Mouse (Mus musculus): ENCODE data around the gene Eya2.
"Not testable (repeated sequence)": the region's sequence is repeated elsewhere in the genome, so short reads cannot be mapped to it uniquely, and the experiment has no call there.

Gene Eya2

DNA sequence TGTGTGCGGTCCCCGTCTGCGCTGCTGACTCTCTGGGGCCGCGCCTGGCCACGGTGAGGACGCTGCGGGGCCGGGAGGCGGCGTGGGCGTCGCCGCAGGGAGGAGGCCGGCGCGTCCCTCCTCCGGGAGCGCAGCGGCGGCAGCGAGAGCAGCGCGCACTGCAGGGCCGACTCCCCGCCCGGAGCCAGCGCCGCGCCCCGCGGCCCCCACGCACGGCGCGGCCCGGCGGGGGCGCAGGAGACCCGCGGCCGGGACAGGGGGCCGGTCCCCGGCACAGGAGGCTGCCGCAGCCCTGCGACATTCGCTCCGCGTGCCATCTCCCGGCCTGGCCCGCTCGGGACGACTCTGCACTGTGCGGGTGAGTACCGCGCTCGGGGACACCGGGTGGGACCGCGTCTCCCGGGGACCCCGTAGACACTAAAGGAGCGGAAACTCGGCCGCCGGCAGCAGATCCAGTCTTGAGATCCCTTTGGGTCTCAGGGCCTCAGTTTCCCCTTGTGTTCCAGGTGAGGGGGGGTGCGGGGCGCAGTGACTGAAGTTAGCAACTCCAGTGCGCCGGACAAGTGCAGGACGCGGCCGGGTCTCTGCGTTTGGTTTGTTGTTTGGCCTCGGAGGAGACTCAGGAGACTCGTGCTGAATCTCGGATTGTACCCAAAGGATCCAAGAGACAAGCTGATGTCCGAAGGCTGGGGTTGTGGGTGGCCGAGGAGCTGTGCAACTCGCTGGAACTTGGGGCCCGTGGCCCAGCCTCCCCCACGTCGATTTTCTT, at the start of gene Eya2:
Gene Eya2, plus strand, starts transcription at position 126 of the 769 bp plus-strand sequence.
- DNase-seq (ENCODE audit: low spot score in 2 of 2), result no peak

GRCm38 (mm10) chr2:165545687-165546086, 49.1 kb upstream of the Eya2 start:
- no peak for DNase-seq (ENCODE audit: low spot score in 2 of 2)

DNA sequence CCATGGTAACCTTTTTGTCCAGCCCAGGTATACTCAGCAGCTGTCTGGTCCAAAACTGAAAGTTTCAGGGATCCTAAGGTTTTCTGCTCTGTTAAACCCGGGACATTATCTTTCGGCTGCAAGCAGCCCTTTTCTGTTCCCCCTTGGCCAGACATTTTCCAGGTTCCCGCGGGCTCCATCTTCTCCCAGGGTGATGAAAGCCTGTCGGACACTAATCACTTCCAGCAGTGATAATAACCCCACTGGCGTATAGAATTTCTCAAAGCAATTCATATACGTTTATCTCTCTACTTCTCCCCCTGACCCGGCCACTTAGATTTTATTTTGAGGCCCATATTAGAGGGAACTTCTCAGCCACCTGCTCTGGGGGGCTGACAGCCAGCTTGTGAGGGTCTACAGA, 48.5 kb upstream of the Eya2 start:
- DNase-seq (ENCODE audit: low spot score in 2 of 2), result no peak

DNA sequence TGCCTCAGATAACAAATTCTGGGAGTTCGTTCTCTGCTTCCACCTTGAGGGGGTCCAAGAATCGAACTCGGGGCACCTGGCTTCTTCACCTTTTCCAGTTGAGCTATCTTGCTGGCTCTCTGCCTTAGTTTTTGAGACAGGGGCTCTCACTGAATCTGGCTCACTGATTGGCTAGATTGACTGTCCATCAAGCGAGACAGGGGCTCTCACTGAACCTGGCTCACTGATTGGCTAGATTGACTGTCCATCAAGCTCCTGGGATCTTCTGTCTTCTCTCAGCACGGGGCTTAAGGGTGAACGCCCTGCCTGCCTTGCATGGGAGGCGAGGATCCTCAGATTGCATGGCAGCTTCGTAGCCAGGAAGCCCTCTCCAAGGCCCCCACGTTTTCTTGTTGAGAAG, 47.4 kb upstream of the Eya2 start:
- DNase-seq (ENCODE audit: low spot score in 2 of 2), result no peak

DNA sequence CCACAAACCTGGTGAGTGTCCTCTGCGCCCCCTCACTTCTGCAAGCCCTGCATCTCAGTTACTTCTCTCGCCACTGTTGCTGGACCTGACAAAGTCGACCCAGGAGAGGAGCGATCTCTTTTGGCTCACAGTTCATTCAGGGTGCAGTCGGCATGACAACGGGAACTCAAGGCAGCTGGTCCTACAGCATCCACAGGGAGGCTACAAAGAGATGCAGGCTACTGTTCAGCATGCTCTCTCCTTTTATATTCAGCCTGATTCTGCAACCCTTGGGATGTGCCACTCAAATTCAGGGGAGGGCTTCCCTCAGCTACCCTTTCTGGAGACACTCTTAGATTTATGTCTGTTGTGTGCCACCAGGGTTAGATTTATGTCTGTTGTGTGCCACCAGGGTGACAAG, 46.2 kb upstream of the Eya2 start:
- DNase-seq (ENCODE audit: low spot score in 2 of 2), result no peak

DNA sequence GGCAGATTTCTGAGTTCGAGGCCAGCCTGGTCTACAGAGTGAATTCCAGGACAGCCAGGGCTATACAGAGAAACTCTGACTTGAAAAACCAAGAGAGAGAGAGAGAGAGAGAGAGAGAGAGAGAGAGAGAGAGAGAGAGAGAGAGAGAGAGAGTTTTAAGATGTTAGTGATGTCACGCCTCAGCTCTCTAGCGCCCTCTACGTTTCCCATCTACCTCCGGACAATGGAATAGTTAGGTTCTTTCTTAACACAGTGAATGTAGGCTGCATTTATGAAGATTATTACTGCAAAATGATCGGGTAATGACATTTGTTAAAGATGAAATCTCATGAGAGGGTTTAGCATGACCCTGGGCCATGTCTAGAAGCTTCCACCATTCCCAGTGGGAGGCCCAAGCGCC, 44.4 kb upstream of the Eya2 start:
- DNase-seq (ENCODE audit: low spot score in 2 of 2), result not testable (repeated sequence)

DNA sequence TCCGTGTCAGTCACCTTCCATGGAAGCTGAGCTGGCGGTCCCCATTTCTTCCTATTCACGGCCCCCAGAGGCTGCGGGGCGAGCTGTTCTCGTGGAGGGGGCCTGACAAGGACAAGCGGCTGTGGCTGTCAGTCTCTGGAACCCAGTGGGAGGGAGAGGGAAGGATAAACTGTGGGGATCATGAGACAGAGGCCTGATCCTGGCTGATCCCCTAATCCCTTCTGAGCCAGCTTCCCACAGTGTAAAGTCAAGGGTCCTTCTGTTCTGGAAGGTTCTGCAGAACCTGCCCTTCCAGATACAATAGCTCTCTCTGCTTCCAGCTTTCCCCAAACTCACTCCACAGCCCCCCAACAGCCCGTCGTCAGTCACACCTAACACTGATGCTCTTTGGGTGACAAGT, 40.8 kb upstream of the Eya2 start:
- no peak for DNase-seq (ENCODE audit: low spot score in 2 of 2)

GRCm38 (mm10) chr2:165557278-165557677, 37.6 kb upstream of the Eya2 start:
- DNase-seq (ENCODE audit: low spot score in 2 of 2), result no peak

DNA sequence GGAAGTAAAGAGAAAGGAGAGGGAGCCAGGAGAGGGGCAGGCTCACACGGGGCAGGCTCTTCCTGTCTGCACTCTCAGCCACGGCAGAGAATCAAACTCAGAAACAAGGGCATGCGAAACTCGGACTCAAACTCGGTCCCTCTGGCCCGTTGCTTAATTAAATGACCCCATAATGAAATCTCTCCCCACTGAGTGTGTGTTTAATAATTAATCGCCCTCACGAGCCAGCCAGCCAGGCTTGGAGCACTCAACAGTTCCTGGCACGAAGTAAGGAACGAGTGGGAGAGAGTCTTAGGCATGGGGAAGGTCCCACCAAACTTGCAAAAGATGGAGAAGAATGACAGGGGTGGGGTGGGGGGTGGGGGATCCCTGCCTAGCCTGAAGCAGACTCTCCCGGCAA, 35.9 kb upstream of the Eya2 start:
- no peak for DNase-seq (ENCODE audit: low spot score in 2 of 2)

GRCm38 (mm10) chr2:165559506-165560235, 35.2 kb upstream of the Eya2 start:
- no peak for DNase-seq (ENCODE audit: low spot score in 2 of 2)

- DNase-seq (ENCODE audit: low spot score in 2 of 2), result no peak
Measured at GRCm38 (mm10) chr2:165561861-165562260, 33.0 kb upstream of the Eya2 start.

DNA sequence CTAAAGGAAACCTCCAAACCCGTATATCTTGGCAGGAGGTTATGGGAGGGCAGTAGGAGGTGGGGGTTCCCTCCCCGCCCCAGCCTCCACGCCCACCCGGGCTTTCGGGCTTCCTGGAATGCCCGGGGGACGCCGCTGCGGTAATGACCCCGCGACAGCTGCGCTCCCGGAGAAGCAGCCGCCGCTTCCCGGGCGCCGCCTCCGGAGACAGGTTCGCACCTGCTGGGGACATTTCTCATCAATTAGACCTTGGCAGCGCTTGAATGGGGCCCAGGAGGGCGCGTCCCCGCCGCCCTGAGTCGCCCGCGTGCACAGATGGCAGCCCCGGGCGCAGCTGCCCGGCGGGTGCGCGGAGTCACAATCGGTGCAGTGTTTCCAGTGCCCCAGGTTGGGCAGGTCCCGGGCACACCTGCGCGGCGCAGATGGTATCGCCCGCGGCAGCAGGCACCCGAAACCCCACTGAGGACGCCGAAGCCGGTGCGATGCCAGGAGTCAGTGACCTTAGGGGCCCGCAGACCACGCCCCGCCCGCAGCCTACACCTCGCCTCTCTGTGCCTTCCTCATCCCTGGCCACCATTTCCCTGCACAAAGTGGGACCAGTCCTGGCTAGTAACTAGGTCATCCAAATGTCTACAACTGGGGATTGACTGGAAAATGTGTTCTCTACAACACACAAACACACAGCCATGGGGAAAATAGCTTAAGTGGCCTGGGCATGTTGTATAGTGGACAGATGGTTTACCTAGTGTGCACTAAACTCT, 31.4 kb upstream of the Eya2 start:
- DNase-seq (ENCODE audit: low spot score in 2 of 2), result no peak

DNA sequence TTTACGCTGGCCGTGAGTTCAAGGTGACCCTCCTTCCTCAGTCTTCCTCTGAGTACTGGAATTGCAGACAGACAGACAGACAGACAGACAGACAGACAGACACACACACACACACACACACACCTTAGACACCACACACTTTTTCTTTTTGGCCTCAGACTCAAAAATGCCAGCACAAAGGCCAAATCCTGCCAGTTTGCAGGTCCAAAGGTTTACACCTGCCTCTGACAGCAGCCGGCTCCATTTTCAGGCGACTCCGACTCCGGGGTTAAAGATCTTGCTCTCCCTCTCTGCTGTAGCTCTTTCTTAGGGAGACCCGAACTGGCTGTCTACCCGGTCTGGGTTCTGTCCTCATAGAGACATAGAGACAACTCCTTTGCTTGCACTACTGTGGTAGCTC, 30.7 kb upstream of the Eya2 start:
- no peak for DNase-seq (ENCODE audit: low spot score in 2 of 2)

DNA sequence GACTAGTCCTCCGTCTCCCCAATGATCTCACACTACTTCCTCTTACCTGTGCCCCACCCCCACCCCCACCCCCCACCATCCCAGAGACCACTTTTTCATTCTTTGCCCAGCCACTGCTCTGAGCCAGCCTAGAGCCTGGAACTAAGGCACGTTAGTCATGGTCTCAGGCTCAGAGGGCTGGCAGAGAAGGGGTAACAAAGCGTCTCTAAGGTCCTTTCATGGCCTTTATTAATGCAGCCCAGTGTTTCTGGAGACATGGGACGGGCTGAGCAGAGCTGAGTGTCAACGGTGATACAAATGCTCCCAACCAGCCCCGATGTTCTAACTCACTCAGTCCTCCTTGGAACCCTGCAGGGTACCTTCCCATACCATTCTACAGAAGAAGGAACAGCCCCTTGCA, 30.2 kb upstream of the Eya2 start:
- DNase-seq (ENCODE audit: low spot score in 2 of 2), result no peak

- DNase-seq (ENCODE audit: low spot score in 2 of 2), result no peak
Measured at GRCm38 (mm10) chr2:165566898-165567297, 27.9 kb upstream of the Eya2 start.

GRCm38 (mm10) chr2:165567820-165568219, 27.0 kb upstream of the Eya2 start:
- no peak for DNase-seq (ENCODE audit: low spot score in 2 of 2)

- no peak for DNase-seq (ENCODE audit: low spot score in 2 of 2)
Measured at GRCm38 (mm10) chr2:165568911-165569310, 25.9 kb upstream of the Eya2 start.

DNA sequence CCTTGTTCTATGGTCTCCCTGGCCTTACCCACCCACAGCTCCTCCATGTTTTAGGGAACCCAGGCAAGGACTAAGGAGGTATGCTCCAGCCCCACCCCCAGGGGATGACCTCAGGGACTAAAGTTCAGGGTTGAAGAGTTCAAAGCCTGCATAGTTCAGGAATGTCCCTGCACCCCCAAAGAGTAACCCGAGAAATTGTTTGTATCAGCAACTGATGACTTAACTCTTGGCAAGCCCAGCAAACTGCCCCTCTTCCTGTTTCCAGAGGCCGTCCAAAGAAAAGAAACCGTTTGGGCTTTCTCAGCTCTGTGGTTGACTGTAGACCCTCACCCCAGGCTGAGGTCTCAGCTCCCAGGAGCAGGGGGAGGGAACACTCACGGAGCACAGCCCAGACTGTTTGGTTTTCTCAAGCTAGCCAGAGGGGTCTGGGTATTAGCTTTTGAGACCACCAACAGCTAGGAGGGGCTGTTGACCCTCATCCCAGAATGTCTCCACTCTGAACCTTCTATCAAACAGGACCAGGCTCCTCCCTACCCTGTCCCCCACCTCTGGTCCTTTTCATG, 23.5 kb upstream of the Eya2 start:
- DNase-seq (ENCODE audit: low spot score in 2 of 2), result no peak

DNA sequence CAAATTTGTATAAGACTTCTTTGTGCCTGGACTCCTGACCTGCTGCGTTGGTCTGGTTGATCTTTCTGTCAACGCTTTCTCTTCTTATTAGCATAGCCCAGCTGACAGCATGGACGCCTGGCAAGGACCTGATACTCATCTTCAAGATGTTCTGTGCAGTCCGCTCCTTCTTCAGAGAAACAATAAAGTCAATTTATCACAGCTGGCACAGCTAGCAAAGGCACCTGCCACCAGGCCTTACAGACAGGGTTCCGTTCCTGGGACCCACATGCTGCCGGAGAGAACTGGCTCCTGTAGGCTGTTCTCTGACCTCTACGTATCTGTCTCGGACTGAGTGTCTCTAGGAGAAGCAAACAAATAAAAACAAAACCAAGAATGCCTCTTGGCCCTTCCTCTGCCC, 11.8 kb upstream of the Eya2 start:
- DNase-seq (ENCODE audit: low spot score in 2 of 2), result no peak

GRCm38 (mm10) chr2:165583518-165583917, 11.3 kb upstream of the Eya2 start:
- no peak for DNase-seq (ENCODE audit: low spot score in 2 of 2)

- no peak for DNase-seq (ENCODE audit: low spot score in 2 of 2)
Measured at GRCm38 (mm10) chr2:165584563-165584962, 10.3 kb upstream of the Eya2 start.

GRCm38 (mm10) chr2:165590742-165591141, 4.1 kb upstream of the Eya2 start:
- DNase-seq (ENCODE audit: low spot score in 2 of 2), result no peak
